Mouse (Mus musculus) central nervous system, embryonic 14 days (tissue): Measurements from ENCODE around the gene Ptx3. TPM values are rescaled to one million over a fixed set of nuclear protein-coding genes. Genes with fewer than 3 reads are reported as not detected.

Source experiments
- polyA plus RNA-seq: library from polyadenylated mRNA; depleted of rRNA; stranded (reverse); fragments of >200 nt; gene quantifications from 2 replicates; pipeline ENCODE4 v1.2.3, GENCODE M21; 2012; rRNA removed

Ptx3 gene
- 20.2 and 21.0 TPM in 2 replicates for polyA plus RNA-seq

DNA sequence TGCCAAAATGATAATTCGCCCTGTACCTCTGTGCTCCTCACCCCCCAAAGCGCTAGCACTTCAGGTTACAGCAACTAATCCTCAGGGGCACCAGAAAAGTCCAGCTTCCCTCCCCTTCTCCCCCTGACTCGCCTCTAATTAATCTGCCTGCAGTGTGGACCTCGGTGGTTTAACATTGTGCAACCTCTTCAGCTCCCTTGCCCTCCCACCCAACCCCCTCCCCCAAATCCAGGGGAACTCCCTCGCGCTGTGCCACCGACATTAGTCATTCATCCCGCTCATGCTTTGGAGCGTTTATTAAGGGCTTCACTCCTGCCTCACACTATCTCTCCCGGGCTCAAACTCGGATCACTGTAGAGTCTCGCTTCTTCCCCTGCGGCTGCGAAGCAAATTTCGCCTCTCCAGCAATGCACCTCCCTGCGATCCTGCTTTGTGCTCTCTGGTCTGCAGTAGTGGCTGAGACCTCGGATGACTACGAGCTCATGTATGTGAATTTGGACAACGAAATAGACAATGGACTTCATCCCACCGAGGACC is at the start of gene Ptx3:
TSS of gene Ptx3 (plus strand) at position 256 of the 537 bp plus-strand sequence.

Other genes starting within 250 kb of the Ptx3 start
- 2.4 and 3.0 TPM in 2 replicates for gene Veph1, start 76.9 kb downstream of the Ptx3 start, polyA plus RNA-seq